Mouse (Mus musculus) urinary bladder, postnatal 4 days (tissue): ENCODE measurements at regions not wholly inside any gene's neighbourhood (a gene's known extent, or its start where the extent isn't known, plus 50 kb on each side); places are given as distances from the start of the nearest gene placed in this dataset.

ENCODE experiments used
- DNase-seq, 2 experiments: peaks; one replicate each; pipeline ENCODE4 v3.0.0; 2021 to 2022; ENCODE audit warnings: low spot score in 2 of 2

DNA sequence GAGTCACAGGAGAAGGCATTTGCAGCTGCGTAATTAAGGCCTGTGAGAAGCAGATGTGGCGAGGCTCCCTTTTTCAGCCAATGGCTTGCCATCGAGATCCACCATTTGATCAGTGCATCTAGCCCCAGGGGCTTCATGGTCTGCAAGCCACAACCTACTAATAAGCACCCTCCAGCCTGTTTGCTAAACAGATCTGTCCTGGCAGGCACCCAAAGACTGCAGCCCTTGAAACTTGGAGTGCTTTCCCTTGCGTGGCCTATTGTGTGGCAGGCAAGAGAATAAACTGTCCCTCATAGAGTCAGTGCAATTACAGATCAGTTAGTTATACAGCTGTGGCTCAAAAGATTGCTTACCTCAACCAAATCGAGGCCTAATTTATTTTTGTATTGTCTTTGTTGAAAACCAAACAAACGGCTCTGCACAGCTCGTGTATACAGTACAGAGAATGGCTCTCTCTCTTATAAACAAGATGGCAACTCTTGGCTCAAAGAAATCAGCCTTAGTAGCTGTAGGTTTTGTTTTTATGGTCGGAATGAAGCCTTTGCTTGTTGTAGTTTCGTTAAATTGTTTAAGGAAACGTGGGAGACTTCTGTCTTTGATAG is 195.9 kb upstream of the Satb2 start:
- no peak for DNase-seq

- DNase-seq, result no peak
Measured at GRCm38 (mm10) chr1:57188796-57189319, 188.6 kb upstream of the 1700066M21Rik start.

GRCm38 (mm10) chr1:57201274-57201673 is 176.1 kb upstream of the 1700066M21Rik start:
- no peak for DNase-seq

GRCm38 (mm10) chr1:57204331-57204730 is 173.1 kb upstream of the 1700066M21Rik start:
- DNase-seq, result no peak

- DNase-seq, result peak in 1 of 2 experiments; percentile 33
Measured at GRCm38 (mm10) chr1:57205198-57205987, 172.0 kb upstream of the 1700066M21Rik start.

GRCm38 (mm10) chr1:57206496-57206895 is 170.9 kb upstream of the 1700066M21Rik start:
- no peak for DNase-seq

GRCm38 (mm10) chr1:57206944-57207343 is 170.5 kb upstream of the 1700066M21Rik start:
- DNase-seq, result no peak

DNA sequence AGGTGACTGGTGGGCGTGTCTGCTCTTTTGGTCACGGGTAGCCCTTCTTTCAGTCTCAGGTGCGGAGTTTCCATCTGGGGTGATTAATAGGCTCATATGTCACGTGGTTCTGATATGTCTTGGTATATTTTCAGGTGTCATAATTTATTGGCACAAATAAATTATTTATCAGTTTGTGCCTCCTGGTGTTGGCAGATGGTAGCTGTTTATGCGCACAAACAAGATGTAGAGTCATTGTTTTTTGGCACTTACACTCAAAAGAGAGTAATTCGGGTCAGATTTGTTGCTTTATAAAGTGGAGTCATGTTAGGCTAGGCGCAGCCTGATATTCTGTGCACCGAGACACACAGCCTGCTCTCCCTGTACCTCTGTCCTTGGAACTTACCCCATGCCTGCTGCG is 169.0 kb upstream of the 1700066M21Rik start:
- no peak for DNase-seq

DNA sequence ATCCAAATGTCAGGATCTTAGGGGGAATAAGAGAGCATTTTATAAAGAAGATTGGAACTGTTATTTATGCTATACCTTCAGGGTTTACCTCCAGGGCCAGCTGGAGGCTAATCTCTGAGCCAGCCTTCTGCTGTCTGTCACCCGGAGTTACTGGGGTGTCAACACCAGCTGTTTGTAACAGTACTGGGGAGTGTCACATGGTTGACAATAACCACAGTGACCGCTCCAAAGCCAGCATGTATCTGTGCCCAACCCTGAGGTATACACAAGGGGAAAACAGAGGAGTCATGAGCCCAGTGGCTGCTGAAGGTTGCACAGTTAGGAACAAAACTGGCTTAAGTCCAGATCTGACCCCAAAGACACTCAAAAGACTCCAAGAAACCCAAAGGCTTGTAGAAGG is 168.1 kb upstream of the 1700066M21Rik start:
- no peak for DNase-seq

DNA sequence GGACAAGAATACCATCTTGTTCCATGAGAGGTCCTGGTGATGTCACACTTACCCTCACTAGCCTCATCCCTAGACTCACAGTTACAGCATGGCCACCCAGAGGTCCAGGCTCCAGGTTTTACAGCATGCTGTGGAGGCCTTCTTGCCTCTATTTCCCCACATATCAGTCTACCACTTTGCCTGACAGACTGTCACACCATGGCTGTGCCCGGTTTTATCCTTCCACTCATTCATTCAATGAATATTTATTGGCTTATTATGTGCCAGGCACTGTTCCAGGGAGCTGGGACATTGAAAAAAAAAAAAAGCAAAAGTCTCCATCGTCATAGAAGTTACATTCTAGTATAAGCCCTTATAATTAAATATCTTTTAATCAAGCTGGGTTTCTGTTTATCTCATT is 166.4 kb upstream of the 1700066M21Rik start:
- DNase-seq, result no peak

GRCm38 (mm10) chr1:57213428-57213874 is 164.0 kb upstream of the 1700066M21Rik start:
- DNase-seq, result no peak

DNA sequence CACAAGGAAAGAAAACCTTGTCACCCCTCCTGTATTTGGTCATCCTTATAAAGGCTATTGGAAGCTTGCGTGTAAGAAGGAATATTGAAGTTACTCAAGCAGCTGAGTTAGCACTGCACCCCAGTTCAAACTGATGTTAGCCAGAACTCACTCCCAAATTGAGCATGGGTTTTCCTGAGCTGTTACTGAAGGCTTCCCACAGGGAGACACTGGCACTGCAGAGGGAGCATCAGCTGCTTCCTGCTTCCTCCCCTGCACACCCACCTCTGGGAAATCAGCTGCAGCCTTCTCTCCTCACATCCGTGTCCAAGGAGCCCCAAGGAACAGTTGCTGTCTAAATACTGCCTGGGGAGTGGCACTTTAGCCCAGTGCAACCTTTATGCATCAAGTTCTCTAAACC is 163.2 kb upstream of the 1700066M21Rik start:
- DNase-seq, result no peak

- DNase-seq, result no peak
Measured at GRCm38 (mm10) chr1:57217656-57218055, 159.8 kb upstream of the 1700066M21Rik start.

- no peak for DNase-seq
Measured at GRCm38 (mm10) chr1:57218127-57218526, 159.3 kb upstream of the 1700066M21Rik start.

DNA sequence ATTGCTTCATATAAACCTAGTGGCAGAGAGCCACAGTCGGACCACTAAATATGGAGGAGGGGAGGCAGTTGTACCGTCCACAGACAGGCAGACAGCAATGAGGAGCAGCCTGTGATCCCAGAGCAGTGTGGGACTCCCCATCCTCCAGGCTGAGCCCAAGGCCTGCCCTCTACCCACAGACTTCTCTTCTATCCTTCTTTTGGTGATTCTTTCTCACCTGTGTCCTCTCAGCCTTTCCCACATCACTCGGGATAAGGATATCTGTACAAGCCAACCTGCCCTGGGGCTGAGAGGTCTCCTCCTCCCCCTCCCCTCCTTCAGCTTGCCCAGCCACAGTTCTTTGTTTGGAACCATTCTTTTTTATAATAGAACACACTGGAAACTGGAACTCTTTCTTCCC is 158.8 kb upstream of the 1700066M21Rik start:
- no peak for DNase-seq

- no peak for DNase-seq
Measured at GRCm38 (mm10) chr1:57224425-57225104, 152.9 kb upstream of the 1700066M21Rik start.

- no peak for DNase-seq
Measured at GRCm38 (mm10) chr1:57243607-57244408, 133.6 kb upstream of the 1700066M21Rik start.

GRCm38 (mm10) chr1:57259626-57260025 is 117.8 kb upstream of the 1700066M21Rik start:
- DNase-seq, result no peak

GRCm38 (mm10) chr1:57265012-57265760 is 112.2 kb upstream of the 1700066M21Rik start:
- DNase-seq, result no peak

GRCm38 (mm10) chr1:57266695-57267094 is 110.7 kb upstream of the 1700066M21Rik start:
- DNase-seq, result no peak

GRCm38 (mm10) chr1:57267851-57268250 is 109.6 kb upstream of the 1700066M21Rik start:
- no peak for DNase-seq
